20 mouse cellular contexts compared by ENCODE assay signal in genomic region chr9:14753947-14754346, GRCm38 (mm10). TPM values are rescaled to one million over a fixed set of nuclear protein-coding genes. Genes with fewer than 3 reads are reported as not detected.
"Had no signal": no experiment of that assay in that cellular context is flagged by ENCODE, and none has a peak within 500 bp of the region (broad histone marks: within the 10 kb centered on the region; RNA-seq: fewer than 3 reads in every experiment).

No protein-coding gene starts in this region.

- H3K9me3 ChIP-seq: liver, embryonic 13.5 days; liver, embryonic 15.5 days; lung, embryonic 15.5 days; midbrain, embryonic 13.5 days; midbrain, embryonic 15.5 days; neural tube, embryonic 12.5 days had no signal

- H3K27ac ChIP-seq: liver, embryonic 13.5 days; liver, embryonic 15.5 days; lung, embryonic 15.5 days; macrophage; midbrain, embryonic 13.5 days; midbrain, embryonic 15.5 days; neural tube, embryonic 12.5 days had no signal

- ATAC-seq: liver, postnatal 0 days; midbrain, embryonic 13.5 days; midbrain, embryonic 15.5 days had no signal

- DNase-seq: liver, embryonic 13.5 days; liver, postnatal 0 days; lung, adult 2 months; lung, postnatal 14 days; lung, postnatal 36 days; right cerebral cortex, postnatal 14 days; thymus, adult 2 months; thymus, postnatal 25 days; thymus, postnatal 4 days had no signal

- H3K4me2 ChIP-seq: liver, embryonic 13.5 days; liver, embryonic 15.5 days; lung, embryonic 15.5 days; midbrain, embryonic 11.5 days; midbrain, embryonic 13.5 days; midbrain, embryonic 15.5 days; neural tube, embryonic 12.5 days had no signal

- H3K9ac ChIP-seq: liver, embryonic 13.5 days; liver, embryonic 15.5 days; liver, postnatal 0 days; lung, embryonic 15.5 days; midbrain, embryonic 13.5 days; midbrain, embryonic 15.5 days; neural tube, embryonic 12.5 days had no signal

- H3K36me3 ChIP-seq: liver, embryonic 13.5 days; liver, embryonic 15.5 days; lung, embryonic 15.5 days; midbrain, embryonic 13.5 days; midbrain, embryonic 15.5 days; neural tube, embryonic 12.5 days had no signal

- H3K4me3 ChIP-seq: liver, embryonic 13.5 days; liver, embryonic 15.5 days; lung, embryonic 15.5 days; megakaryocyte, embryonic 14.5 days; midbrain, embryonic 13.5 days; midbrain, embryonic 15.5 days; neural tube, embryonic 12.5 days had no signal

RNA-seq across cellular contexts. Expression of gene 1700012B09Rik, which starts 16.9 kb away (rescaled TPM):
- polyA plus RNA-seq: liver, embryonic 13.5 days; liver, embryonic 15.5 days; liver, postnatal 0 days; macrophage; midbrain, embryonic 11.5 days; neural tube, embryonic 12.5 days; spleen, adult 2 months; stomach, embryonic 16.5 days; urinary bladder, adult 2 months had no signal
